Mouse (Mus musculus) hindbrain, embryonic 11.5 days (tissue): ENCODE measurements around the gene Aqp6. TPM values are rescaled to one million over a fixed set of nuclear protein-coding genes. Genes with fewer than 3 reads are reported as not detected.

Source experiments
- ATAC-seq: fragments of 200-750 bp; cut with Nextera tagmentation; 2 replicates; pipeline ENCODE4 v1.8.0; 2017; ENCODE audit warnings: mild to moderate bottlenecking, moderate TSS enrichment, moderate library complexity; ENCODE audit not compliant: low FRiP score
- DNase-seq: peaks from one replicate; pipeline ENCODE4 v3.0.0-alpha.2; 2015; ENCODE audit warnings: low spot score
- H3K27ac ChIP-seq: fragments of 300-500 bp; sonication (generic); 2 replicates; pipeline ENCODE4 v1.5.1; 2014; ENCODE audit warnings: mild to moderate bottlenecking, low read depth, low read length
- H3K27me3 ChIP-seq: fragments of 300-500 bp; sonication (generic); 2 replicates; pipeline ENCODE4 v1.6.1; 2014; ENCODE audit warnings: mild to moderate bottlenecking, low read length, moderate library complexity, mixed read lengths; ENCODE audit not compliant: control insufficient read depth, insufficient read depth
- H3K36me3 ChIP-seq: fragments of 300-500 bp; sonication (generic); 2 replicates; pipeline ENCODE4 v1.6.1; 2014; ENCODE audit warnings: mild to moderate bottlenecking, low read length, moderate library complexity, mixed read lengths; ENCODE audit not compliant: control insufficient read depth, insufficient read depth
- H3K4me1 ChIP-seq: fragments of 300-500 bp; sonication (generic); replicated peaks from 2 replicates; pipeline ENCODE4 v1.6.1; 2014; ENCODE audit warnings: low read length, mixed read lengths; ENCODE audit not compliant: control insufficient read depth, insufficient read depth
- H3K4me2 ChIP-seq: fragments of 300-500 bp; sonication (generic); replicated peaks from 2 replicates; pipeline ENCODE4 v1.6.1; 2014; ENCODE audit warnings: mild to moderate bottlenecking, low read depth, low read length
- H3K4me3 ChIP-seq: fragments of 300-500 bp; sonication (generic); 2 replicates; pipeline ENCODE4 v1.5.1; 2014; ENCODE audit warnings: low read depth, low read length
- H3K9ac ChIP-seq: fragments of 300-500 bp; sonication (generic); 2 replicates; pipeline ENCODE4 v1.6.1; 2014; ENCODE audit warnings: low read depth, low read length
- H3K9me3 ChIP-seq: fragments of 300-500 bp; sonication (generic); 2 replicates; pipeline ENCODE4 v1.6.1; 2016; ENCODE audit warnings: low read length; ENCODE audit not compliant: control insufficient read depth
- WGBS: fragments of 180-500 bp; shearing (Covaris S2); extraction: QIAGEN DNeasy Blood & Tissue Kit; methylation state at CpG from one replicate; pipeline ENCODE4 v1.1.7; 2014; 5-methylcytosine and 5-hydroxymethylcytosine counted together
- polyA plus RNA-seq: library from polyadenylated mRNA; unstranded; fragments of >200 nt; fragmentation: Nextera tagmentation; extraction: Ambion mirVana; gene quantifications from 2 replicates; pipeline ENCODE4 v1.2.1, GENCODE M21; 2014

Gene Aqp6
- polyA plus RNA-seq, 1 experiment from 2014 or later = 1.7 TPM

DNA sequence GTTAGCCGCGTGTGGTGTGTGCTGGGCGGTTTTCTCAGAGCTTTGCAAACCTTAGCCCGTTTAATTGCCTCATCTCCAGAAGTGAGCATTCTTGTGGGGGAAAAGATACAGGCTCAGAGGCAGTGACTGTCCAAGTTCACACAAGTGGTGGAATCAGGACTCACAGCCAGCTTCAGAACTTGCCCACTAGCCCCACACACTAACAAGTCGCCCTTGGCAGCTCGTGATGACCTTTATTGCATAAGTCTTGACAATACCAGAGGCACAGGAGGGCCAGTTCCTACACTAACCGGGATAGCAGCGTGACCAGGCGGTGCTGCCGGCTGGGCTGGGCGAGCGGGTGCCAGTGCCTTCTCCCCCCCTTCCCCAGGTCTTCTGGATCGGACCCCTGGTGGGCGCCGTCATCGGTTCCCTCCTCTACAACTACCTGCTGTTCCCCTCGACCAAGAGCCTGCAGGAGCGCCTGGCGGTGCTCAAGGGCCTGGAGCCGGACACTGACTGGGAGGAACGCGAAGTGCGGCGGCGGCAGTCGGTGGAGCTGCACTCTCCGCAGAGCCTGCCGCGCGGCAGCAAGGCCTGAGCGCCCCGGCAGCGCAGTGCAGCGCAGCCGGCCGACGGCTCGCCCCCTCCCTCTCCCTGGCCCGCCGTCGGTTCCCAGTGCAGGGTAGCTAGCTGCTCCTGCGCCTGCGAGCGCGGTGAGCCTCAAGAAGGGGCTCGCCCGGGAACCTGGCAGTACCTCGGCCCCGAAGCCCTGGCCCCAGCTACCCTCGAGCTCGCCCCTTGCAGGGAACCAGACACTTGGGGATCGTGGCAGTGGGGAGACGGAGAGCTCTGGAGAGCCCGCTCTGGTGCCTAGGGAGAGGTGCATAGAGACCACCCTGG, 17.5 kb upstream of the Aqp6 start:
- peak overlapping the region; percentile 55 for H3K4me2 ChIP-seq
- H3K9me3 ChIP-seq = no peaks in the 10 kb centered on the region
- H3K27ac ChIP-seq = no peak overlapping the region
- ATAC-seq (peak; percentile 49), DNase-seq (peak; percentile 72)
- no peaks in the 10 kb centered on the region for H3K36me3 ChIP-seq
- peak overlapping the region; percentile 37; the same call in 1 of the 2 replicates for H3K9ac ChIP-seq
- WGBS = 3% methylated on average over 52 of the region's 54 CpGs
- H3K4me1 ChIP-seq = peaks cover 10% of the 10 kb centered on the region
- peak overlapping the region; percentile 31 for H3K4me3 ChIP-seq
- peaks cover 58% of the 10 kb centered on the region for H3K27me3 ChIP-seq

DNA sequence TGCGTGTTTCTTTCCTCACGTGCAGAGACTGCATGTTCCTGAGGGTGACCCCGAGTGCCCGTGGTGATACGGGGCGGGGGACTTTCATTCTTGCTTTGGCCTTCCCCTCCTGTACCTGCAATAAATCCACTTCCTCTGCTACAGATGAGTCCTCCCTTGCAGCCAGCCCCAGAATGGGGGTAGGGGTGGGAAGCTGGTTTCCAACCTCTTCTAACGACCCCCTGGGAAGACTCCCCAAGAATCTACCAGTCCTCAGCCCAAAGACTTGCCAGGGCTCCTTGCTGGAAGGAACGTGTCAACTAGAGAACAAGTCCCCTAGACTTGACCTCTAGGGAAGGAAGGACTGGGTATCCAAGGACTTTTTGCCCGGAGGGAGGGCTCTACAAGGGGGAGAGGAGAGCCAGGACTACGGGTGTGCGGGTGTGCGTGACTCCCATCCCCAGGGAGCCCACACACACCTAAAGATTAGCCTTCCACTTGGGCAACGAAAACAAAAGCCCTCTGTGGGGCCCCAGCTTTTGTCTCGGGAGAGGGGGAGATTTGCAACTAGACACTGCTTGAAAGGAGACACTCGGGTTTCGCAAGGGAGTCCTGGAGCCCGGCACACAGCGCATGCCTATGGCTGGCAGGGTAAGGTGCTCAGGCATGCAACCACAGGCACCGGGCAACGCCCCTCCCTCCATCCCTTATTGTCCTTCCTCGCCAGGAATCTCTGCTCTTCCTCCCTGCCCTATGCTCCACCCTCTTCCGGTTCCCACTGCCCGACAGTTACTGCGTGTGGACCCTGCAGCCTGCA, 16.6 kb upstream of the Aqp6 start:
- Histone ChIP-seq H3K4me3 (peak overlapping the region; percentile 14; the same call in 1 of the 2 replicates), H3K9ac (peak overlapping the region; percentile 28; the same call in 1 of the 2 replicates), H3K4me2 (peak overlapping the region; percentile 55), H3K27me3 (peaks cover 67% of the 10 kb centered on the region), H3K9me3 (no peaks in the 10 kb centered on the region), H3K27ac (no peak overlapping the region), H3K4me1 (peaks cover 10% of the 10 kb centered on the region), H3K36me3 (no peaks in the 10 kb centered on the region)
- peak; percentile 52 for DNase-seq
- WGBS = 3% methylated on average over 24 of the region's 24 CpGs
- peak; percentile 27; the same call in 1 of the 2 replicates for ATAC-seq

DNA sequence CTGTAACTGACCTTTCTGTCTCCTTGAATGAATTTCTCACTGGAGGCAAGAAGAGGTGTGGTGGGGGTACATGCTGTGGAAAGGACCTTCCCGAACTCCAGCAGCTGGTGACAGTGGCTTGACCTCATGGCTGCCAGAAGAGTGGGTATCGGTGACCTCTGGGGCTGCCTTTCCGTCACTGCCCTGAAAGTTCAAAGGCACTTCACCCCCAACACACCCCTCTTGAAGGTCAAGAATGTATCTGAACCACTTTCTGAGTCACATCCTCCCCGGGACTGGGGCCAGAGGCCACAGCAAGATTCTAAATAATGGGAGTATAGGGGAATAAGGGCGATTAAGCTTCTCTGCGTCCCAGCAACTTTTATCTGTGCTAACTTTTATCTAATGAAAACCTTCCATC, 15.5 kb upstream of the Aqp6 start:
- DNase-seq (no peak), ATAC-seq (no peak)
- no peak overlapping the region for H3K9ac ChIP-seq
- peaks cover 78% of the 10 kb centered on the region for H3K27me3 ChIP-seq
- no peak overlapping the region for H3K4me3 ChIP-seq
- no peaks in the 10 kb centered on the region for H3K36me3 ChIP-seq
- H3K9me3 ChIP-seq = no peaks in the 10 kb centered on the region
- H3K27ac ChIP-seq = no peak overlapping the region
- no peak overlapping the region for H3K4me2 ChIP-seq
- peaks cover 10% of the 10 kb centered on the region for H3K4me1 ChIP-seq
- WGBS = 61% methylated on average over 6 of the region's 6 CpGs

DNA sequence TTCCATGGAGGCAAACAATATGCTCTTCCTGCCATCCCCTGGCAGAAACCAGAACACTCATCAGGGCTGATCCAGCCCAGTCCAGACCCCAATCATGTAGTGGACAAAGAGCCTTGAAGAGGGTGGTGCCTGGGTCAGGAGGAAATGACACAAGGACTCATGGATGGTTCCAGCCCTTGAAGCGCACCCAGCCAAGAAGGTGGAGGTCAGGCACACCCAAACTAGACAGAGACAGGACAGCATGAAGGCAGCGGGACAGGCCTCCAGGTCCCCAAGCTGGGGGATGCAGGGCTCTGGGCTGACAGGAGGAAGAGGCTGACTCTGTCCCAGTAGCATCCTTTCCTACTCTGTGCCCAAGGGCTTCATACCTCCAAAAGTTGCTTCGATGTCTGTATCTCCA, 14.7 kb upstream of the Aqp6 start:
- H3K4me1 ChIP-seq = peaks cover 10% of the 10 kb centered on the region
- ATAC-seq = no peak
- H3K4me3 ChIP-seq = no peak overlapping the region
- H3K36me3 ChIP-seq = no peaks in the 10 kb centered on the region
- H3K4me2 ChIP-seq = no peak overlapping the region
- no peak overlapping the region for H3K27ac ChIP-seq
- H3K9ac ChIP-seq = no peak overlapping the region
- DNase-seq = no peak
- WGBS = 81% methylated on average over 3 of the region's 3 CpGs
- H3K27me3 ChIP-seq = peaks cover 86% of the 10 kb centered on the region
- H3K9me3 ChIP-seq = no peaks in the 10 kb centered on the region

DNA sequence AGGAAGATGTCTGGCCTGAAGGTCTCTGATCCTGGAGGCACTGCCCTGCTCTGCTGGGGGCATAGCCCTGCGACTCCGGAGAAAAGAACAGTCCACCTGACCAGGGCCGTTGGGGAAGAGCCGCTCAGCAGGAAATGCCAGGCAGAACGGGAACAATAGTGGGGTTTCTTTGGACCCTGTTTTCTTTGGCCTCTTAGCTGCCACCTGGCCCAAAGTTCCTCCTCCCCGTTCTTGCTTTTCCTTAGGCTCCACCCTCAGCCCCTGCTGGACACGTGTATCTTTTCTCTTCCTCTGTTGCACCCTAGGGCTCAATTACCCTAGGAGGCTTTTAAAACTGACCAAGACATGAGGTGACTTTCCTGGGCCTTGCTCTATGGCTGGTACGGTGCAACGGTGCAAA, 12.0 kb upstream of the Aqp6 start:
- peaks cover 82% of the 10 kb centered on the region for H3K27me3 ChIP-seq
- H3K4me3 ChIP-seq = no peak overlapping the region
- no peak overlapping the region for H3K4me2 ChIP-seq
- no peaks in the 10 kb centered on the region for H3K36me3 ChIP-seq
- H3K9ac ChIP-seq = no peak overlapping the region
- H3K9me3 ChIP-seq = no peaks in the 10 kb centered on the region
- no peak overlapping the region for H3K27ac ChIP-seq
- no peak for ATAC-seq
- 2% methylated on average over 9 of the region's 9 CpGs for WGBS
- DNase-seq = no peak
- H3K4me1 ChIP-seq = peaks cover 6% of the 10 kb centered on the region

DNA sequence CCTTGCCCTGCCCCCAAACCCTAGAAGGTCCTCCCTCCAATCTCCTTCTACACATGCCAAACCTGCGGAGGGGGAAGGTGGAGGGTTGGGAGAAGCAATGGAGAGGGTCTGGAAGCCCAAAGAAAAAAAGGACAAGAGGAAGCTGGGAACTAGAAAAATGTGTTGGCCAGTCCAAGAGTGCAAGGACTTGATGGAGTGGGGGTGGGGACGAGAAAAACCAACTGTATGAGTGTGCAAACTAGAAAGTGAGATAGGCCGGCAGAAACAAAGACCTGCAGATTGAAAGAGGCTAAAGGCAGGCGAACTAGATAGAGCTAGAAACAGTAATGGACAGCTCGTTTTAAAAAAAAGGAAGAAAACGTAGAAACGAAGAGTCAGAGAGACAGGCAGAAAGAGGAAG, 11.5 kb upstream of the Aqp6 start:
- 18% methylated on average over 7 of the region's 7 CpGs for WGBS
- DNase-seq = no peak
- H3K4me1 ChIP-seq = peaks cover 4% of the 10 kb centered on the region
- H3K36me3 ChIP-seq = no peaks in the 10 kb centered on the region
- H3K4me3 ChIP-seq = no peak overlapping the region
- no peak overlapping the region for H3K27ac ChIP-seq
- ATAC-seq = no peak
- no peak overlapping the region for H3K9ac ChIP-seq
- peaks cover 80% of the 10 kb centered on the region for H3K27me3 ChIP-seq
- no peak overlapping the region for H3K4me2 ChIP-seq
- no peaks in the 10 kb centered on the region for H3K9me3 ChIP-seq

DNA sequence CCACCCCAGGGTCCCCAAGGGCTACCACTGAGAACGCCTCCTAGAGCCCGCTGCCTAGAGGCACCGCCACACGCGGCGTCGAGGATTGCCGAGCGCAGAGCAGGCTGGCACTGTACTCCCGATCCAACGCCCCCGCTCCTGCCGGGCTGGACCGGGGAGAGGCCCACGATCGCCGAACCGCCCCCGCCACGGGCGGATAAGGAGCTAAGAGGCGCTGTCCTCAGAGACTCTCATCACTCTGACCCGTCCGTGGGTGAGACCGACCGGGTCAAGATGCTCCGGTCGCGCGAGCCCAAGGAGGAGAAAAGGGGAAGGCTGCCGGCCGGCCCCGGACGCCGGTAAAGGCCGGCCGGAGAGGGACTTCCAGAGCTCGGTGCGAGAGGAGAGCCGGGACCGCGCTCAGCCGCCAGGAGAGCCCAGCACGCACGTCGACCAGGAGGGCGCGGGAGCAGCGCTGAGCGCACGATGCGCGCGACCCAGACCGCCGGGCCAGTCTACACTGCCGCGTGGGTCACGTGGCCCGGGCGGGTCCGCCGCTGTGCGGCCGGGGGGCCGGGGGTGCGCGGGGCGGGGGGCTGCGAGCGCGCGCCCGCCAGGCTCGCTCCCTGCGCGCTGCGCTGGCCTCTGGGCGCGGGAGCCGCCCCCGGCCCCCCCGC, 10.6 kb upstream of the Aqp6 start, which contains the start of gene Aqp5:
TSS of gene Aqp5 (plus strand) at position 354 of the 656 bp plus-strand sequence.
- peaks cover 78% of the 10 kb centered on the region for H3K27me3 ChIP-seq
- H3K27ac ChIP-seq = no peak within 1 kb of the TSS
- peak within 1 kb of the TSS; percentile 29 for H3K4me3 ChIP-seq
- peak within 1 kb of the TSS; percentile 44 for H3K4me2 ChIP-seq
- no peaks in the 10 kb centered on the region; the same call in none of the 2 replicates for H3K4me1 ChIP-seq
- DNase-seq (peak; percentile 55), ATAC-seq (peak; percentile 74)
- WGBS = 2% methylated on average over 41 of the region's 83 CpGs
- no peaks in the 10 kb centered on the region for H3K36me3 ChIP-seq
- H3K9ac ChIP-seq = peak within 1 kb of the TSS; percentile 31; the same call in 1 of the 2 replicates
- H3K9me3 ChIP-seq = no peaks in the 10 kb centered on the region

DNA sequence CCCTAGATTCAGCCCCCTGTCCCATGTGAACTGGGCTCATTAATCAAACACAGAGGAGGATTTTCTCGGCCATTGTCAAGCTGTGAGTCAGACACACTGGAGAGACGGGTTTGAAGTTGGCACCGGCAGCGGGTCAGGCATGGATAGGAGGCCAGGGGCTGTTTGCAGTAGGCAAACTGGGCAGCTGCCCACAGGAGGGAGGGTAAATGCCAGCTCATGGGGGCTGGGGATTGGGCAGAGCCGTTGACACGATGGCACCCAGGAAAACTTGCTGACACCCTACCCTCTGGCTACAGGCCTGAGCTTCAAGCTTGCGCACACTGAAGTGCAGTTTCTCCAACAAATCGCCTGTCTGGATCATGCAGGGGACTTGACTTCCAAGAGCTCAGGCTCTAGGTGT, 9.0 kb upstream of the Aqp6 start:
- H3K4me3 ChIP-seq = no peak overlapping the region
- no peak overlapping the region for H3K27ac ChIP-seq
- no peak overlapping the region for H3K9ac ChIP-seq
- ATAC-seq (no peak), DNase-seq (no peak)
- 70% methylated on average over 8 of the region's 8 CpGs for WGBS
- H3K4me2 ChIP-seq = no peak overlapping the region
- H3K27me3 ChIP-seq = peaks cover 65% of the 10 kb centered on the region
- H3K36me3 ChIP-seq = no peaks in the 10 kb centered on the region
- no peaks in the 10 kb centered on the region; the same call in none of the 2 replicates for H3K4me1 ChIP-seq
- no peaks in the 10 kb centered on the region for H3K9me3 ChIP-seq
